Mouse (Mus musculus): ENCODE measurements at regions not wholly inside any gene's neighbourhood (a gene's known extent, or its start where the extent isn't known, plus 50 kb on each side); places are given as distances from the start of the nearest gene placed in this dataset.

- Histone ChIP-seq H3K27ac (ENCODE audit: control insufficient read depth, insufficient read depth, low read depth, low read length) (no peak overlapping the region), H3K4me3 (ENCODE audit: control insufficient read depth, low read depth, low read length) (no peak overlapping the region), H3K4me1 (ENCODE audit: control insufficient read depth, insufficient read depth, low read length) (peaks cover 12% of the 10 kb centered on the region), H3K27me3 (ENCODE audit: control insufficient read depth, insufficient read depth, low read length) (no peaks in the 10 kb centered on the region), H3K36me3 (ENCODE audit: control insufficient read depth, insufficient read depth, low read length) (no peaks in the 10 kb centered on the region)
- TF ChIP-seq CTCF (IDR thresholded peaks at IDR 0.05; ENCODE audit: control insufficient read depth, insufficient read depth, insufficient replicate concordance, low read depth, low read length): no peak
- TF ChIP-seq POLR2A (IDR thresholded peaks at IDR 0.05; ENCODE audit: control insufficient read depth, low read depth, low read length): no peak
These were observed 65.9 kb upstream of the Slc45a1 start for GRCm38 (mm10) chr4:150717866-150718265.

- no peaks in the 10 kb centered on the region for H3K36me3 ChIP-seq (ENCODE audit: control insufficient read depth, insufficient read depth, low read length)
- H3K27me3 ChIP-seq (ENCODE audit: control insufficient read depth, insufficient read depth, low read length): no peaks in the 10 kb centered on the region
- H3K27ac ChIP-seq (ENCODE audit: control insufficient read depth, insufficient read depth, low read depth, low read length): no peak overlapping the region
- H3K4me1 ChIP-seq (ENCODE audit: control insufficient read depth, insufficient read depth, low read length): peaks cover 5% of the 10 kb centered on the region
- TF ChIP-seq POLR2A (IDR thresholded peaks at IDR 0.05; ENCODE audit: control insufficient read depth, low read depth, low read length): no peak
- no peak for TF ChIP-seq CTCF (IDR thresholded peaks at IDR 0.05; ENCODE audit: control insufficient read depth, insufficient read depth, insufficient replicate concordance, low read depth, low read length)
- no peak overlapping the region for H3K4me3 ChIP-seq (ENCODE audit: control insufficient read depth, low read depth, low read length)
These were observed 63.1 kb upstream of the Slc45a1 start for GRCm38 (mm10) chr4:150715051-150715450.

GRCm38 (mm10) chr4:150713291-150713690 lies 61.3 kb upstream of the Slc45a1 start:
- Histone ChIP-seq H3K27me3 (ENCODE audit: control insufficient read depth, insufficient read depth, low read length) (no peaks in the 10 kb centered on the region), H3K36me3 (ENCODE audit: control insufficient read depth, insufficient read depth, low read length) (no peaks in the 10 kb centered on the region), H3K27ac (ENCODE audit: control insufficient read depth, insufficient read depth, low read depth, low read length) (peak overlapping the region; percentile 44; the same call in 1 of the 2 replicates), H3K4me1 (ENCODE audit: control insufficient read depth, insufficient read depth, low read length) (peaks cover 4% of the 10 kb centered on the region), H3K4me3 (ENCODE audit: control insufficient read depth, low read depth, low read length) (no peak overlapping the region)
- TF ChIP-seq POLR2A (IDR thresholded peaks at IDR 0.05; ENCODE audit: control insufficient read depth, low read depth, low read length) (no peak), CTCF (IDR thresholded peaks at IDR 0.05; ENCODE audit: control insufficient read depth, insufficient read depth, insufficient replicate concordance, low read depth, low read length) (no peak)

- peaks cover 6% of the 10 kb centered on the region for H3K4me1 ChIP-seq (ENCODE audit: control insufficient read depth, insufficient read depth, low read length)
- TF ChIP-seq CTCF (IDR thresholded peaks at IDR 0.05; ENCODE audit: control insufficient read depth, insufficient read depth, insufficient replicate concordance, low read depth, low read length): no peak
- no peak for TF ChIP-seq POLR2A (IDR thresholded peaks at IDR 0.05; ENCODE audit: control insufficient read depth, low read depth, low read length)
- no peak overlapping the region for H3K4me3 ChIP-seq (ENCODE audit: control insufficient read depth, low read depth, low read length)
- no peaks in the 10 kb centered on the region for H3K36me3 ChIP-seq (ENCODE audit: control insufficient read depth, insufficient read depth, low read length)
- peak overlapping the region; percentile 30 for H3K27ac ChIP-seq (ENCODE audit: control insufficient read depth, insufficient read depth, low read depth, low read length)
- no peaks in the 10 kb centered on the region for H3K27me3 ChIP-seq (ENCODE audit: control insufficient read depth, insufficient read depth, low read length)
These were observed 60.9 kb upstream of the Slc45a1 start for GRCm38 (mm10) chr4:150712856-150713255.

GRCm38 (mm10) chr4:150711646-150712045 lies 59.7 kb upstream of the Slc45a1 start:
- TF ChIP-seq POLR2A (IDR thresholded peaks at IDR 0.05; ENCODE audit: control insufficient read depth, low read depth, low read length) (no peak), CTCF (IDR thresholded peaks at IDR 0.05; ENCODE audit: control insufficient read depth, insufficient read depth, insufficient replicate concordance, low read depth, low read length) (no peak)
- Histone ChIP-seq H3K27me3 (ENCODE audit: control insufficient read depth, insufficient read depth, low read length) (no peaks in the 10 kb centered on the region), H3K4me3 (ENCODE audit: control insufficient read depth, low read depth, low read length) (no peak overlapping the region), H3K27ac (ENCODE audit: control insufficient read depth, insufficient read depth, low read depth, low read length) (no peak overlapping the region), H3K4me1 (ENCODE audit: control insufficient read depth, insufficient read depth, low read length) (peaks cover 6% of the 10 kb centered on the region), H3K36me3 (ENCODE audit: control insufficient read depth, insufficient read depth, low read length) (no peaks in the 10 kb centered on the region)

GRCm38 (mm10) chr4:150709391-150710130 lies 57.6 kb upstream of the Slc45a1 start:
- no peak overlapping the region for H3K27ac ChIP-seq (ENCODE audit: control insufficient read depth, insufficient read depth, low read depth, low read length)
- no peaks in the 10 kb centered on the region for H3K36me3 ChIP-seq (ENCODE audit: control insufficient read depth, insufficient read depth, low read length)
- no peak overlapping the region for H3K4me3 ChIP-seq (ENCODE audit: control insufficient read depth, low read depth, low read length)

GRCm38 (mm10) chr4:150708572-150708984 lies 56.6 kb upstream of the Slc45a1 start:
- Histone ChIP-seq H3K4me3 (ENCODE audit: control insufficient read depth, low read depth, low read length) (no peak overlapping the region), H3K36me3 (ENCODE audit: control insufficient read depth, insufficient read depth, low read length) (no peaks in the 10 kb centered on the region), H3K27ac (ENCODE audit: control insufficient read depth, insufficient read depth, low read depth, low read length) (peak overlapping the region; percentile 64; the same call in 1 of the 2 replicates), H3K27me3 (ENCODE audit: control insufficient read depth, insufficient read depth, low read length) (no peaks in the 10 kb centered on the region), H3K4me1 (ENCODE audit: control insufficient read depth, insufficient read depth, low read length) (peaks cover 6% of the 10 kb centered on the region)
- TF ChIP-seq CTCF (IDR thresholded peaks at IDR 0.05; ENCODE audit: control insufficient read depth, insufficient read depth, insufficient replicate concordance, low read depth, low read length) (peak; percentile 14; the same call in 1 of the 2 replicates), POLR2A (IDR thresholded peaks at IDR 0.05; ENCODE audit: control insufficient read depth, low read depth, low read length) (no peak)

More at GRCm38 (mm10) chr4:150709391-150710130, 57.6 kb upstream of the Slc45a1 start:
- H3K4me1 ChIP-seq (ENCODE audit: control insufficient read depth, insufficient read depth, low read length): peaks cover 6% of the 10 kb centered on the region
- H3K27me3 ChIP-seq (ENCODE audit: control insufficient read depth, insufficient read depth, low read length): no peaks in the 10 kb centered on the region
- TF ChIP-seq POLR2A (IDR thresholded peaks at IDR 0.05; ENCODE audit: control insufficient read depth, low read depth, low read length): no peak
- no peak for TF ChIP-seq CTCF (IDR thresholded peaks at IDR 0.05; ENCODE audit: control insufficient read depth, insufficient read depth, insufficient replicate concordance, low read depth, low read length)
